Mouse (Mus musculus): ENCODE results near the gene Zc3hav1.

- TF ChIP-seq POLR2A (IDR thresholded peaks at IDR 0.05; ENCODE audit: borderline replicate concordance, low read depth, low read length) (no peak), CTCF (IDR thresholded peaks at IDR 0.05; ENCODE audit: low read depth, low read length) (no peak)
Observed at GRCm38 (mm10) chr6:38341751-38342665, 12.4 kb downstream of the Zc3hav1 start.

Measured in bone marrow macrophage, adult 2 months (primary cell).